Mouse (Mus musculus) urinary bladder, postnatal 36 days (tissue): ENCODE data around the gene Ryr1.

ENCODE experiments used
- DNase-seq, 2 experiments: peaks; one replicate each; pipeline ENCODE4 v3.0.0; 2022; ENCODE audit warnings: low spot score in 2 of 2, mixed read lengths in 1 of 2

Gene Ryr1

DNA sequence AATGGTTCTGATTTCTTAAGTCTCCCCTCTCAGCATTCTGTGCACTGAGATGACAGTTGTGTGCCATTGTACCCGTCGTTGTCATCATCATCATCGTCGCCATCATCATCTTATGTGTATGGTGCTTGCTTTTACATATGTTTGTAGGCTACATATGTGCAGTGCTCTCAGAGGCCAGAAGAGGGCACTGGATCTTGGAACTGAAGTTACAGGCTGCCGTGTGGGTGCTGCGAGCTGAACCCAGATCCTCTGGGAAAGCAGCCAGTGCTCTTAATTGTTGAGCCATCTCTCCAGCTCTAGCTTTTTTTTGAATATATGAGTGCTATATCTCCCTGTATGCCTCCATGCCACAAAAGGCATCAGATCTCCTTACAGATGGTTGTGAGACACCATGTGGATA lies 87.7 kb downstream of the Ryr1 start:
- DNase-seq: no peak

DNA sequence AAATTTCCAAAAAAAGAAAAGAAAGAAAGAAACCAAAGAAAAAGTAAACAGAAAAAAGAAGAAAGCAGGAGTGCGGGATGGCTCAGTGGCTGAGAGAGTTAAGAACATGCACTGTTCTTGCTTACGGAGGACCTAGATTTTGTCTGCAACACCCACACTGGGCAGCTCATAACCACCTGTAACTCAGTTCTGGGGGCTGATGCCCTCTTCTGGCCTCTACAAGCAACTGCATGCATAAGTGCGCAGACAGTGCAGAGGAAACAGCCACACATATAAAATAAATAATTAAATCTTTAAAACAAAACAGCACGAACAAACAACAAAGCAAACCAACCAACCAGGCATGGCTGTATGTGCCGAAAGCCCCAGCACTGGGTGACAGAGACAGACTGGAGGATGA lies 92.3 kb downstream of the Ryr1 start:
- no peak for DNase-seq

DNA sequence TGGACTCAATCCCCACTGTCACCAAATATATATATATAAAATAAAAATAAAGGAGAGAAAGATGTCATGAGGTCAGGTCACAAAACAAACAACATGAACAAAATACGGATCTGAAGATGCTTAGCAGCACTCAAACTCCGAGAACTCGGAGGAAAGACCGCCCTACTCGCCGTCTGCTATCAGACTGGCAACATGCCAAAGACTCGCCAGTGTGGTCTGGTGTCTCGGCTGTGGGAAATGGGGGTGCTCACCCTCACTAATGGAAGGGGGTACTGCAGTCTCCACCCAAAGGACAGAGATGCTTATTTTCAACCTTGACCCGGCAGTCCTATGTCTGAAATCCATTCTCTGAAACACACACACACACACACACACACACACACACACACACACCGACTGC lies 93.3 kb downstream of the Ryr1 start:
- no peak for DNase-seq

DNA sequence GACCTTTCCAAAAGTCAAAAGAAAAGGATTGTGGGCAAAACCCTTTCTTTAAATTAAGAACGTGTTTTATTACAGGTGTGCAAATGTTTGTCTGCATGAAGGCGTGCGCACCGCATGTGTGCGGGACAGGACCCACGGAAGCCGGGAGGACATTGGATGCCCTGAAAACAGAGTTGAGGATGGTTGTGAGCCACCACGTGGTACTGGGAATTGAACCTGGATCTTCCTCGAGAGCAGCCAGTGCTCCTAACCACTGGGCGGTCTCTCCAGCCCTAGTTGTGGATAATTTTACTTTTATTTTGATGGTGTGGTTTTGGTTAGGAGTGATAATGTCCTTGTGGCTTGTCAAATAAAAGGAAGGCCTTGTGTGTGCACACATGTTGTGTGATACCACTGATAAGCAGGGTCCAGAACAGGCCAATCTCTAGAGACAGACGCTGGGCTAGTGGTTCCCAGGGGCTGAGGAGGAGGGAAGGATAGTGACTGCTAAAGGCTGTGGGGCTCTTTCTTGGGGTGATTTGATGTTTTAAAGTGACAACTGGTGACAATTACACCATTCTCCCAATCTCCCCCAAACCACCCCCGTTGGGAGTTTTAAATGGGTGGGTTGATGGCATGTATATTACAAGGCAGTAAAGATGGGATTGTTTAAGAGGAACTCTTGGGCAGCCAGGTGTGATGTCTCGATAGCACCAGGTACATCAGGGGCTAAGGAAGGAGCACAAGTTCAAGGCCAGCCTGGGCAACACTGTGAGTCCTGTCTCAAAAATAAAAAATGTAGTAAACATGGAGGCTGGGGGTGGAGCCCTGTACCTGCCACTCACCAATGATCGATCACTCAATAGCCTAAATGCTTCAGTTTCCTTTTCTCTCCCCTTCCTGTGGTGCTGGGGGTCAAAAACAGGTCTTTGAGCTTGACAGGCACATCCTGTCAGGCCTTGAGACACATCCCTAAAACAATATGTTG lies 95.0 kb downstream of the Ryr1 start:
- no peak for DNase-seq

DNA sequence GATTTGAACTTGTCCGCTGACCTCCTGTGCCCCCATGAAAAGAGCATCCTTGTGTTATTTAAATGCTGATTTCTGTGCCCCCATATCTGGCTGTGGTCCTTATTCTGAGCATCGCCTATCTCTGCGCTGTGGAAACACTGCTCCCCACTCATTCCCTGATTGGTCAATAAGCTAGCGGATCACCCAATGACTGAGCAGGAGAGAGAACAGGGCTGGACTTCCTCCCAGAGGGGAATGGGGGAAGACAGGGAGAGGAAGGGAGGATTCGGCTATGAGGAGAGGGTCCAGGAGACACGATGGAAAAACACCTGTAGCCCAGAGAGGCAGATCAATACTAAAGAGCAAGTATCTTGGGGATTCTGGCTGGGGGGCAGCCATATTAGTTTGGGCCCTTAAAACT lies 96.2 kb downstream of the Ryr1 start:
- no peak for DNase-seq

DNA sequence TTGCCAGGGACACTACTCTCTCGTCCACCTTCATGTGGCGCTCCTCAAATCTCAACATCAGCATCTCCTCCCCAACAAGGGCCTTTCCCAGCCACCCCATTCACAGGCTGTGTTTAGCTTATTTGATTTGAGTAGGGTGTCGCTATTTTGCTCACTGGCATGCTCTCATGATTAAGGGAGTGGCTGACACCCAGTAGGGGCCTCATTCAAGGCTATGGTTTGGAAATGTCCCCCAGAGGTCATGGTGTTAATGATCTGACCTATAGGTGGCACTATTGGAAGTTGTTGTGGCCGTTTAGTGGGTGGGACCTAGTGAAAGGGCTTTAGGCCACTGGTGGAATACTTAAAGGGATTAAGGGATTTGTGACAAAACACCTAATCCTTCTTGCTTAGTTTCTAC lies 98.2 kb downstream of the Ryr1 start:
- no peak for DNase-seq

DNA sequence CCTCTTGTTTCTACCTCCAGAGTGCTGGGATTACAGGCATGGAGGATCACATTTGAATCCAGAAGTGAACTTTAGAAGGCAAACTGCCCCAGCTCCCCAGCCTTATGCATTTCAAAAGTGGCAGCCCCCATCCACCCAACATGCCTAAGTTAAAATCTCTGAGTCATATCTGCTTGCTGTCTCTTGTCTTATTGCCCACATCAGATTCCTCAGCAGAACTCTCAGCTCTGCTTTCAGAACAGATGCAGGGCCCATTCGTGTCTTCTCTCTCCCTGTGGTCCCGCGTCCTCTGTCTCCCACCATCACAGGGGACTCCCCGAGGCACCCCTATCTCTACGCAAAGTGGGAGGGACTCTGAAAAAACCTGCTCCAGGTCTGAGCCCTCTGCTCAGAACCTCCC lies 98.8 kb downstream of the Ryr1 start:
- no peak for DNase-seq

DNA sequence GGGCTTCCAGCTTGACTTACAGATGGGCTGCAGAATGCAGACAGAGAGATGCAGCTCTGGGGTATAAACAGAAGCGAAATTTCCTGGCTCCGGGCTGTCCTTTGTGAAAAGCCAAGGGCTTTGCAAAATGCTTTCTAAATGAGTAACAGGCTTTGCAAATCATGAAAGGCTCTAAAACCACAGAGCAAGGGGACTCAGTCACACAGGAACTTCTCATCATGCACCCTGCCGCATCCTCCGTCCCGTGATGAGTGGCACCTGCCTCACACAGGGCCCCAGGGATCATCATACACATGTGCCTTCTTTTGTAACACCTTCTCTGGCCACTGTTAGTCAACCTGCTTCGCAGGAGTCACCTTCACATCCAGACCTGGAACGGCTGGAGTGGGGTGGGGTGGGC lies 99.4 kb downstream of the Ryr1 start:
- DNase-seq: no peak

DNA sequence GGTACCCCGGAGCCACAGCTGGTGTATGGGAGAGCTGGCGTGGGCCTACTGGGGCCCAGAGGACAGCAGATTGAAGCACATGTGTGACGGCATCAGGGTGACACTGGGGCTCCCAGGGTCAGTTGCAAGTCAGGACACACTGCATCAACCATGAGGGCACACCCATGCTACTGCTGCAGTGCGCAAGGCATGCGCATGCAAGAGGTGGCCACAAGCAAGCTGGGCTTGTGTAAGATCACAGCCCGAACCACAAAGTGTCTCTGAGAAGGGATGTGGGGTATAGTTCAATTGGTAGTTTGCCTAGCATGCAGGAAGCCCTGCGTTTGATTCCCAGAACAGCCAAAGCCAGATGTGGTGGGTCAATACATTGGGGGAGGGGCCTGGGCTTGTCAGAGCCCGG lies 101.5 kb downstream of the Ryr1 start:
- DNase-seq: no peak

DNA sequence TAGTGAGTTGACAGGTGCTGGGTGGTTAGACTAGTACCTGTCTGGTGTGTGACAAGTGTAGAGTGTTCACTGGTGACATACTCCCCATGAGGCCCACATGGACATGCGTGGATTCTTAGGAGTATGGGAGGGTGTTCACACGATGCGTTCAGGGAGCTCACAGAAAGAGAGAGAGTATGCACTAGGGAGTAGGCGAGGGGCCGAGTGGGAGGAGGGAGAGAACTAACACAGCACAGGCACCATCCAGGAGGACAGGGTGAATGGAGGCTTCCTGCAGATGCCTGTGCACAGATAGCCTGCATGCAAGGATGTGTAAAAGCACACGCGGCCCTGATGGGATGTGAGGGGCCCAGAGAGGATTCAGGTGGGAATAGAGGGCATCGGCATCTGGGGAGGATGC lies 102.5 kb downstream of the Ryr1 start:
- no peak for DNase-seq

DNA sequence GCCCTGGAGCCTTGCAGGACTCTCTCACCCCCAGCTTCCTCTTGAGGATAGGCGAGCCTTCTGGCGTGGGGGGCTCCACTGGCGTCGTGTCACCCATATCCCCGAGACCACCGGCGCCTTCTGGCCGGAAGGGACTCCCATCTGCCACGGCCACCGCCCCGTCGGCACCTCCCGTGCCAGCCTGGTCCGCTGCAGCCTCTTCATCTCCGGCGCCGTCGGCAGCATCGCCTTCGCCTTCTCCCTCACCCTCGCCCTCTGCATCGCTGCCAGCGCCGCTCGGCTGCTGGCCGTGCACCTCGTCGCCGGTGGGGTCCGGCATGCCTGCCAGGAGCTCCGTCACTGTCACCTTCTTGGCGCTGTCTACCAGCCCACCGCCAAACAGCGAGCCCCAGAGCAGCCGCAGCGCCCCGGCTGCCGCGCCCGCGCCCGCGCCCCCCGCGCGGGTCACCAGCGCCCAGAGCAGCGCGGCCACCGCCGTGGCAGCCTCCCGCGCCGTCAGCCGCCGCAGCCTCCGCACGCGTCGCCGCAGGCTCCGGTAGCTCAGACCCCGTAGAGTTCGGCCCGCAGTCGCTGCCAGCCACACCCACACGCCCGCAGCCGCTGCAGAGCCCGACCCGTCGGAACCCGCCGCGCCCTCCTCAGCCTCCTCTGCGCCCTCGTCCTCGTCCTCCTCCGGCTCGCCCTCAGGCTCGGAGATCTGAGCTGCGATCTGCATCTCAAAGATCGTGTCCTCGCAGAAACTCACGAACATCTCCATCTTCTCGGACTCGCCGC lies 105.3 kb downstream of the Ryr1 start:
- DNase-seq: no peak

DNA sequence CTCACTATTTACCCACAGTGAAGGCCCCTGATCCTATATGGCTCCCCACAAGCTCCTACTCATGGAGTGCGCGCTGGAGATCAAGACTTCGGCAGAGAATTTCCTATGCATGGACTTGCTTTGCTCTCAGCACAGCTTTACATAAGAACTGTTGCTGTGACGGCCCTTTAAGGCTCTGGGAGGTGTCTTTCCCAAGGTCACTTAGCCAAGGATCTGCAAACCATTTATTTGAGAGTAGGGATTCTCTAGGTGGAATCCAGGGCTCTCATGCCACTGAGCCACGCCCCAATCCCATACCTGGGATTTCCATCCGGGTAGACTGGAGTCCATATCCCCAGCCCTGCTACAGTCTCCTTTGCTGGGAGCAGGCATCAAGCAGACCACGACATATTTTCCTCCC lies 107.8 kb downstream of the Ryr1 start:
- no peak for DNase-seq

DNA sequence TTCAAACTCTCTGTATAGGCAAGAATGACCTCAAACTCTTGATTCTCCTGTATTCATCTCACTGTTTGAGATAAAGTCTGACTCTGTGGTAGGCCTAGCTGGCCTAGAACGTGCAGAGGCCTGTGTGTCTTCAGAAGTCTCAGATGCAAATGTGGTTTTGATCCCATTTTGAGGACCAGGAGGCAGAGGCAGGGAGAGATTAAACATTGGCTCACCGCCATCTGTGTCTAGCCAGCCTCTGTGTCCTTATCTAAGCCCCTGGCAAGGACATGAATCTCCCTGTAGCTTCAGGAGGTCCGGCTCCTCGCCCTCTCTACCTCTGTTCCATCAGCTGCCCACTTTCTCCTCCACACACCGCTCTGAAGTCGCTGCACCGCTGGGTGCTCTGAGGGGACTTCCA lies 108.5 kb downstream of the Ryr1 start:
- no peak for DNase-seq

DNA sequence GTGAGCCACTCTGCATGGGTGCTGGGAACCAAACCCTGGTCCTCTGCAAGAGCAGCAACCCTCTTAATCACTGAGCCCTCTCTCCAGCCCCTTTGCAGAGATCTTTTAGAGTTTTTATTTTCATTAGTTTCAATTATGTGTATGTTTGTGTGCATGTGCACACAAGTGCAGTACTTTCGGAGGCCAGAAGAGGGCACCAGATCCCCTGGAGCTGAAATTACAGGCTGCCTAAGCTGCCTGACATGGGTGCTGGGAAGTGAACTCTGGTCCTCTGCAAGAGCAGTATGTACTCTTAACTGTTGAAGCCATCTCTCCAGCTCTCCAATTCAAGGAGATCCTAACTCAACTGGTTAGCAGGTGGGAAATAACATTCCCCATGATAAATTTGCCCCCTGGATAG lies 110.0 kb downstream of the Ryr1 start:
- DNase-seq: no peak

DNA sequence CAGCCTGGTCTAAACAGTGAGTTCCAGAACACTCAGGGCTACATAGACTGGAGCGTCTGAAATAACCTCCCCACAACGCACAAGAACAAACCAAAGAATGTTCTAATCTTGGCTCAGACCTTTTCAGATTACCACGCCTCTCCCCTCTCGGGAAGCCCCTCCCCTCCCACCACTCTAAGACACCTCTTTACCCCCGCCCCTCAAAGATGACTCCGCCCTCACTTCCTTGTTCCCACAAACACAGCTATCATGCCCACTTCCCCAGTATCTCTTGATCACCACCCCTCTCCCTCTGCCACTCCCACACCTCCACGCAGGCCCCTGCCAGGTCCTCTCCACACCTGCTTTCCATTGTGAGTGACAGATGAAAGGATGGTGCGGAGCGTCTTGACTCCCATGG lies 116.3 kb downstream of the Ryr1 start:
- no peak for DNase-seq

DNA sequence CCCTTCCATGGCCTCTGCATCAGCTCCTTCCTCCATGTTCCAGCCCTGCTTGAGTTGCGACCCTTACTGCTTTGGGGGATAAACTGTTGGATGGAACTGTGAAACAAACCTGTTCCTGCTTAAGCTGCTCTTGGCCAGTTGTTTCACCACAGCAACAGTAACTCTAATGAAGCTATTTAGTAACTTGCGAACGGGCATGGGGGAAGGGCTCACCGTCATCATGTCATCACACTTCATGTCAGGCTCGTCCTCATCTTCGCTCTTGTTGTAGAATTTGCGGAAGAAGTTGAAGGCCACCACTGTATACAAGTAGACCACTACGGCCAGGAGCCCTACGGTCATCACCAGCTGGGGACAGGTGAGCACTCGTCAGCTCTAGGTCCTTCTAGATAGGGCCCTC lies 116.8 kb downstream of the Ryr1 start:
- no peak for DNase-seq

DNA sequence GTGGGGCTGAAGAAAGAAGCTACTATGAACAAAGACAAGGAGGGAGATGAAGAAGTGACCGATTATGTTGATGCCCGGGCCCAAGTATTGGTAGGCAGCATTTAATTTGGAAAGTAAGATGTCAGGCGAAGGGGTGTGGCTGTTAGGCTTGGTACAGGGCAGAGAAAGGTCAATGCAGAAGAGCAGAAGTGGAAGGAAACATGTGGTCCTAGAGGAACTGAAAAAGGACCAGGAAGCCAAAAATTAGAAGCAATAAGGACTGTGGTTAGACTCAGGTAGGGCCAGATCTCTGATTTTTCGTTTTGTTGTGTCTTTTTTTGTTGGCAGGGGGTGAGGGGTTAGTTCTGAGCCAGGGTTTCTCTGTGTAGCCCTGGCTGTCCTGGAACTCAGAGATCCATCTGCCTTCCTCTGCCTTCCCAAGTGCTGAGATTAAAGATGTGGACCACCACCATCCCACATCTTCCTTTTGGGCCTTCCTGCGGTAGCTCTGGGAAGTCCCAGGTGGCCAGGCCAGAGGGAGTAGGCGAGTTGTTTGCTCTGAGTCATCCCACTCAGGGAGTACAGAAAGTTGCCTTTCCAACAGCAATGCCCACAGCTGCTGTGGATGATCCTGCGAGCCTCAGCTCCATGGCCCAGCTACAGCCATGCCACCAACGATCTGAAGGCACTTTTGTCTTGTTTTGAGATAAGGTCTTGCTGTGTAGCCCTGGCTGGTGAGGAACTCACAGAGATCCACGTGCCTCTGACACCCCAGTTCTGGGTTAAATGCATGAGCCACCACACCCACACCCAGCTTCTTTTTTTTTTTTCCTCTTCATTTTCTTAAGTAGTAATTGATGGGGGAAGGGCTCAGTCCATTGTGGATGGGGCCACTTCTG lies 117.5 kb downstream of the Ryr1 start:
- DNase-seq: no peak

DNA sequence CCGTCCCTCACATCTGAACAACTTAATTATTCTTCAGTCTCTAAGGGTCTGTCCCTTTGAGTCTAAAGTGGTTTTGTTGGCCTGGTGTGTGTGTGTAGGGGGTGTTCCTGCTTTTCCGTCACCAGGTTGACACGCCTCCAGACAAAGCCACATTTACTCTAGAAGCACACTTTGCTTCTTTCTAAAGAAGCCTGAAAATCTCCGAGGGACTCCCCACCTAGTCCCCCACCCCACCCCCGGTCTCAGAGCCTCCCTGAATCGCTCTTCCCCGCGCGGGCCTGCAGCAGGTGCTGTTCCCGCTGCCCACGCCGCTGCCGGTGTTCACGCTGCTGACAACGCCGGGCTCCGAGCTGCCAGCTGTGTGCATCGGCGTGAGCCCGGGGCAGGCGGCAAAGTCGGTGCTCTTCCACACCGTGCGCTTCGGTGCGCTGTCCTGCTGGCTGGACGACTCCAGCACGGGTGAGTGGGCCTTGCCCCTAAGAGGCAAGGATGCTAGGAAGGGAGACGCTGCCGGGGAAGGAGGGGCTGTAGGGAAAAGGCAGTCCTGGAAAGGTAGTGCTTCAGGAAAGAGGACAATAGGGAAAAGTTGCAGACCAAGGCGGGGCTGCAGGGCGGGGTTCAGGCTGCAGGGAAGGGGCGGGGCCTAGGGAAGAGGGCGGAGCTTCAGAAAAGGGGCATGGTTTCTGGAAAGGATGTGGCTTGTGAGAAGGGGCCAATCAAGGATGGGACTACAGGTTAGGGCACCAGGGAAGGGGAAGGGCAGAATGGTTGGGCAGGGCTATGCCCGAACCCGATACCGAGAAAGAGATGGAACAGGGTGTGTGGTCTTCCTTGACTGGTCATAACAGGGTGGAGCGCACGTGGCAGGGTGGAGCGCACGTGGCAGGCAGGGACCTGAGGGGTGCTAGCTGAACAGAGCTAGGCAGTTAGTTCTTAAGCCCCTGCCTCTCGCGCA lies 124.1 kb downstream of the Ryr1 start:
- peak; percentile 42 to 59 for DNase-seq

DNA sequence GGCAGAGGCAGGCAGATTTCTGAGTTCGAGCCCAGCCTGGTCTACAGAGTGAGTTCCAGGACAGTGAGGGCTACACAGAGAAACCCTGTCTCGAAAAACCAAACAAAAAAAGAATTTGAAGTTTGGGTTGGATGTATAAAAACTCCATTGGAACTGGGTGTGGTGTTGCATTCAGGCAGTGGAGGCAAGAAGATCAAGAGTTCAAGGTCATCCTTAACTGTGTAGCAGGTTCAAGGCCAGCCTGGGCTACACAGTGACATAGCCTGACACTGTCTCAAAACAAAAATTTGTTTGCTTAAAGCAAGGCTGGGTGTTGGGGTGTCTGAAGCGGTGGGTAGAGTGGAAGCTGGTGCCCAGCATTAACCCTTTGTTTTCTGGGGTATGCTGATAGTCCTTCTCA lies 131.6 kb downstream of the Ryr1 start:
- DNase-seq: no peak

DNA sequence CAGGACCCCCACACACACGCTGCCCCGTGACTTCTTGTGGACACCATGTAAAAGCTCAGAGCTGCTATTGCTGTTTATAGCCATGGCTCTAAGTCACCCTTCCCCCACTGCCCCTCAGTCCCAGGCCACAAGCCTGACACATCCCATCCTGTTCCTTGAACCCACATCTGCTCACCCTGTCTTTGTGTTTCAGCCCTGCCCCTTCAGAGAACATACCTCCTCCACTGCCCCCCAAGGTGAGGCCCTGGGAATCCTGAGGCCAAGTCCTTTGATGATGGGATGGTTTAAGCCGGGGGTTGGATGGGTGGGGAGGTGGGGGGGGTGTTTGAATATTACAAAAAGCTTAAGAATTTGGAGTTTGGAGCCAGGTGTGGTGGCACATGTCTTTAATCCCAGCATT lies 132.0 kb downstream of the Ryr1 start:
- no peak for DNase-seq

DNA sequence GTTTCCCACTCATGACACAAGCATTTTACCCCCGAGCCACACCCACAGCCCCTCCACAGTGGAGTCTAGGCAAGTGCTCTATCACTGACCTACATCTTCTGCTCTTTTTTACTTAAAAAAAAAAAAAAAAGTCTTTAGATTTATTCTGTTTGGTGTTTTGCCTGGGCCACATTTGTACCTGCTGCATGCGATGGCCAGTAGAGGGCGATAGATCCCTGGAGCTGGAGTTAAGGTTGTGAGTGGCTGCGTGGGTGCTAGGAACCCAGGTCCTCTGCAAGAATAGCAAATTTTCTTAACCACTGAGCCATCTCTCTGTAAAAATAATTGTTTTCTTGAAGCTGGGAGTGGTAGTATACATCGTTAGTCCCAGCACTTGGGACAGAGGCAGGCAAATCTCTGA lies 133.4 kb downstream of the Ryr1 start:
- DNase-seq: no peak
